Mouse (Mus musculus) C2C12 (cell line): ENCODE results near the gene Rtp2. TPM values are rescaled to one million over a fixed set of nuclear protein-coding genes. Genes with fewer than 3 reads are reported as not detected.

Experiments used
- H3K27me3 ChIP-seq: one replicate; pipeline ENCODE4 v1.6.1; 2011; ENCODE audit not compliant: control insufficient read depth, insufficient read depth, insufficient read length
- H3K36me3 ChIP-seq: one replicate; pipeline ENCODE4 v1.6.1; 2011; ENCODE audit not compliant: control insufficient read depth, insufficient read depth
- H3K4me3 ChIP-seq: one replicate; pipeline ENCODE4 v1.5.1; 2011; ENCODE audit warnings: mild to moderate bottlenecking, control low read depth; ENCODE audit not compliant: poor library complexity, insufficient read depth, severe bottlenecking
- H3K79me2 ChIP-seq: one replicate; pipeline ENCODE4 v1.6.1; 2011; ENCODE audit not compliant: control insufficient read depth, insufficient read depth
- H3K79me3 ChIP-seq: one replicate; pipeline ENCODE4 v1.6.1; 2011; ENCODE audit warnings: low read depth, control low read depth
- H3ac ChIP-seq: one replicate; pipeline ENCODE3; 2011; ENCODE audit warnings: low read depth; ENCODE audit not compliant: control insufficient read depth, insufficient read length
- CEBPB ChIP-seq: IDR thresholded peaks from one replicate; pipeline ENCODE4 v1.6.1; 2011; ENCODE audit warnings: low read depth, mild to moderate bottlenecking, control low read depth, moderate library complexity
- CTCF ChIP-seq: IDR thresholded peaks from one replicate; pipeline ENCODE4 v1.5.1; 2011; ENCODE audit not compliant: control insufficient read depth, insufficient read depth, insufficient read length
- FOSL1 ChIP-seq: IDR thresholded peaks from one replicate; pipeline ENCODE4 v1.8.0; 2011; ENCODE audit warnings: mild to moderate bottlenecking, low read length; ENCODE audit not compliant: poor library complexity, insufficient read depth, severe bottlenecking
- MAX ChIP-seq: IDR thresholded peaks from one replicate; pipeline ENCODE4 v1.6.1; 2011; ENCODE audit warnings: mild to moderate bottlenecking, control low read depth
- MYOD1 ChIP-seq: IDR thresholded peaks from one replicate; pipeline ENCODE4 v1.6.1; 2011; ENCODE audit warnings: low read depth; ENCODE audit not compliant: control insufficient read depth, insufficient read length
- MYOG ChIP-seq: IDR thresholded peaks from one replicate; pipeline ENCODE4 v1.6.1; 2011; ENCODE audit not compliant: control insufficient read depth, insufficient read length; ENCODE audit errors: extremely low read depth
- USF1 ChIP-seq: IDR thresholded peaks from one replicate; pipeline ENCODE4 v1.6.1; 2011; ENCODE audit warnings: low read depth, mild to moderate bottlenecking, control low read depth, moderate library complexity
- polyA plus RNA-seq: library from polyadenylated mRNA; unstranded; fragments of >200 nt; fragmentation: generic; extraction: Trizol; gene quantifications from one replicate; pipeline ENCODE4 v1.2.1, GENCODE M21; 2012; ENCODE audit warnings: missing spikeins

The Rtp2 gene
- polyA plus RNA-seq, 1 experiment, result not detected

DNA sequence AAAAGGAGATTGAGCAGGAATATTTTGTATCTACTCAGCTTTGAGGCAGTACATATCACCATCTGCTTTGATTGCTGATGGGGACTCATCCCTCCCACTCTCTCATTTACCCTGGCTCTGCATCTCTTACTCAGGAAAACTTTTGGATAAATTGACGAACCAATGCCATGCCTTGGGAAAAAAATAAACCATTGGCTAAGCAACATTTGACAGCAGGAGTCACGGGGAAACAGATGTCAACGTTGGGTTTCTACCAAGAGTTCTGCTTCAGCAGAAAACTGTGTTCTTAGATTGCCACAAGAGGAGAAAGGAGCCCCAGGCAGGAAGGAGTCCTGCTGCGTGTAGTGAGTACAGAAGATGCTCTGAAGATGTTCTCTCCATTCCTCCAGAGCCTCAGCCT lies 32.1 kb downstream of the Rtp2 start:
- no peaks in the 10 kb centered on the region for H3K36me3 ChIP-seq
- no peaks in the 10 kb centered on the region for H3K27me3 ChIP-seq
- TF ChIP-seq CTCF, result no peak
- no peak for TF ChIP-seq MAX
- no peak for TF ChIP-seq MYOD1
- no peak for TF ChIP-seq USF1
- H3ac ChIP-seq, result no peak overlapping the region
- H3K4me3 ChIP-seq, result no peak overlapping the region
- no peaks in the 10 kb centered on the region for H3K79me3 ChIP-seq
- no peaks in the 10 kb centered on the region for H3K79me2 ChIP-seq

- Histone ChIP-seq H3K79me2 (no peaks in the 10 kb centered on the region), H3K4me3 (no peak overlapping the region), H3ac (no peak overlapping the region), H3K36me3 (no peaks in the 10 kb centered on the region), H3K27me3 (no peaks in the 10 kb centered on the region), H3K79me3 (no peaks in the 10 kb centered on the region)
- TF ChIP-seq FOSL1 (no peak), CEBPB (no peak), CTCF (peak; percentile 69)
Observed at GRCm38 (mm10) chr16:23898840-23899239, 33.4 kb downstream of the Rtp2 start.

DNA sequence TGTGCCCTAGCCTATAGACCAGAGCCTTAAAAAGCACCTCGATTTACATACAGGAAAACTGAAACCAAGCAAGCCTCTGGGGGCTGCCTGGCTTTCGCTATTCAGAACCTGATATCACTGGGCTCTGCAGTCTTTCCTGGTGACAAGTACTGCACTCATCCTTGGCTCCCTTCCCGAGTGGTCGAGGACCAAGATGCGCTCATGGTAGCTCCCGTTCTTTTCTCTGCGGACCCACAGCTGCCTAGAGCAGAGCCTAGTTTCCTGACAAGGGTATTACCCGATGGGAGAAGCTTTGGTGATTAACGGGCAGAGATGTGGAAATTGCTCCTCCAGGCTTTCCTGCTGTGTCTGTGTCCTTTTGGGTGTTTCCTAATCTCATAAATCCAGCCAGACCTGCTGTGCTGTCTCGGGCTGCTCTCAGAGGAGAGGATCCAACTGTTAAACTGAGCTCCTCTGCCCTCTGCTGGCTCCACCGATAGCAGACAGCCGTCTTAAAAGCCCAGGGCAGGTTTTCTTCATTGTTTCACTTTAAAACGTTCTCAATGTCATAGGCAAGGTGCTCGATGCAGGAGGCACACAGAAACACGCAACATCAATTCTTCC lies 34.1 kb downstream of the Rtp2 start:
- H3K79me2 ChIP-seq, result no peaks in the 10 kb centered on the region
- H3ac ChIP-seq, result no peak overlapping the region
- no peaks in the 10 kb centered on the region for H3K36me3 ChIP-seq
- peak overlapping the region; percentile 14 for H3K4me3 ChIP-seq
- H3K27me3 ChIP-seq, result no peaks in the 10 kb centered on the region
- no peak for TF ChIP-seq MYOD1
- TF ChIP-seq CTCF, result peak; percentile 29
- H3K79me3 ChIP-seq, result no peaks in the 10 kb centered on the region

GRCm38 (mm10) chr16:23897486-23897885 lies 34.7 kb downstream of the Rtp2 start:
- no peaks in the 10 kb centered on the region for H3K79me2 ChIP-seq
- peak overlapping the region; percentile 36 for H3ac ChIP-seq
- H3K4me3 ChIP-seq, result no peak overlapping the region
- H3K79me3 ChIP-seq, result no peaks in the 10 kb centered on the region
- no peaks in the 10 kb centered on the region for H3K36me3 ChIP-seq
- H3K27me3 ChIP-seq, result no peaks in the 10 kb centered on the region
- TF ChIP-seq FOSL1, result no peak
- TF ChIP-seq CEBPB, result peak; percentile 19

- no peaks in the 10 kb centered on the region for H3K79me2 ChIP-seq
- H3K36me3 ChIP-seq, result no peaks in the 10 kb centered on the region
- TF ChIP-seq CEBPB, result no peak
- no peak for TF ChIP-seq FOSL1
- TF ChIP-seq MAX, result no peak
- TF ChIP-seq MYOG, result no peak
- no peak for TF ChIP-seq USF1
- no peak for TF ChIP-seq MYOD1
- TF ChIP-seq CTCF, result no peak
- H3ac ChIP-seq, result no peak overlapping the region
- peaks cover 11% of the 10 kb centered on the region for H3K27me3 ChIP-seq
- H3K79me3 ChIP-seq, result no peaks in the 10 kb centered on the region
- H3K4me3 ChIP-seq, result no peak overlapping the region
Observed at GRCm38 (mm10) chr16:23895135-23895534, 37.1 kb downstream of the Rtp2 start.

GRCm38 (mm10) chr16:23890636-23891035 lies 41.6 kb downstream of the Rtp2 start, which contains the start of gene Sst:
Gene Sst, minus strand, starts transcription at chr16:23890958.
- TF ChIP-seq CEBPB (no peak), MAX (no peak), USF1 (no peak), MYOD1 (no peak), CTCF (no peak), FOSL1 (no peak), MYOG (no peak)
- no peaks in the 10 kb centered on the region for H3K36me3 ChIP-seq
- peaks cover 24% of the 10 kb centered on the region for H3K27me3 ChIP-seq

More at GRCm38 (mm10) chr16:23890636-23891035, 41.6 kb downstream of the Rtp2 start, which contains the start of gene Sst:
- Histone ChIP-seq H3K4me3 (no peak within 1 kb of the TSS), H3K79me2 (no peaks in the 10 kb centered on the region), H3ac (no peak within 1 kb of the TSS), H3K79me3 (no peaks in the 10 kb centered on the region)
